21 mouse cellular contexts compared by ENCODE assay signal in the genomic region with DNA sequence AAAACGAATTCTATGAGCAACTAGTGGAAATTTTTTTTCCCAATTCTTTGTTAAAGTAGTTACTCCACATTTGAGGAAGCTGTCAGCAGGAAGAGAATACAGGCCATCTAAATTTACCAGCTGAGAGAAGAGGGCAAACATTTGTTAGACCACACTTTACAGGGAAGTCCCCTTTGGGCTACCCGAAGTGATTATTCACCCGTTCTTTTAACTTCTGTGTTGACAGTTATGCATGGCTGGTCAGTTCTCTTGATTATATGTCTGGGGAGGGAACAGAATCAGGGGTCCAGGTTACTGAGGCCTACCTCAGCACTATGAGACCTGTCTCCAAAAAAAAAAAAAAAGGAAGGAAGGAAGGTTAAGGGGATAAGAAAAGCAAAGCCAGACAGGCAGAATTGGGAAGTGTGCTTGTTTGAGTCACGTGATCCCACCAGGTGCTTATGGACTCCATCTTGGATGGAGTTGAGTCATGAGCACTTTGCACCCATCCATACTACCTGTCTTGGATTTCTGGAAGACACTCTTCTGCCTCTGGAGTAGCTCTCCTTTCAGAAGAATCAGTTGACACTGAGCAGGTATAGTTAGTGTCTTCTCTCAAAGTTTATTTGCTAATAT.
"Had no signal": no experiment of that assay in that cellular context is flagged by ENCODE, and none has a peak within 500 bp of the region (broad histone marks: within the 10 kb centered on the region; RNA-seq: fewer than 3 reads in every experiment).

No protein-coding gene starts in this region.

- DNase-seq: kidney, adult 2 months; kidney, postnatal 10 days; kidney, postnatal 36 days; left cerebral cortex, postnatal 4 days; lung, adult 18-20 months; lung, postnatal 10 days; lung, postnatal 36 days; midbrain, embryonic 14.5 days; right cerebral cortex, adult 18-20 months; right cerebral cortex, postnatal 14 days; right cerebral cortex, postnatal 4 days; thymus, adult 2 months; thymus, postnatal 14 days; thymus, postnatal 4 days had no signal

- H3K9ac ChIP-seq: limb, embryonic 12.5 days; limb, embryonic 15.5 days; liver, embryonic 12.5 days; liver, embryonic 15.5 days; lung, embryonic 15.5 days had no signal

- H3K4me1 ChIP-seq: limb, embryonic 12.5 days; limb, embryonic 15.5 days; liver, embryonic 12.5 days; liver, embryonic 15.5 days; lung, embryonic 15.5 days had no signal

- H3K27me3 ChIP-seq: limb, embryonic 12.5 days; limb, embryonic 15.5 days; liver, embryonic 12.5 days; liver, embryonic 15.5 days; lung, embryonic 15.5 days had no signal

- H3K4me3 ChIP-seq: limb, embryonic 12.5 days; limb, embryonic 15.5 days; liver, embryonic 12.5 days; liver, embryonic 15.5 days; lung, embryonic 15.5 days had no signal

- ATAC-seq: liver, embryonic 12.5 days had no signal

- H3K4me2 ChIP-seq: limb, embryonic 12.5 days; limb, embryonic 15.5 days; liver, embryonic 12.5 days; liver, embryonic 15.5 days; lung, embryonic 15.5 days; midbrain, embryonic 11.5 days had no signal

- H3K27ac ChIP-seq: limb, embryonic 12.5 days; limb, embryonic 15.5 days; liver, embryonic 12.5 days; liver, embryonic 15.5 days; lung, embryonic 15.5 days; stomach, postnatal 0 days had no signal

- H3K9me3 ChIP-seq: limb, embryonic 12.5 days; limb, embryonic 15.5 days; liver, embryonic 12.5 days; liver, embryonic 15.5 days; lung, embryonic 15.5 days had no signal
